In the genomic region with DNA sequence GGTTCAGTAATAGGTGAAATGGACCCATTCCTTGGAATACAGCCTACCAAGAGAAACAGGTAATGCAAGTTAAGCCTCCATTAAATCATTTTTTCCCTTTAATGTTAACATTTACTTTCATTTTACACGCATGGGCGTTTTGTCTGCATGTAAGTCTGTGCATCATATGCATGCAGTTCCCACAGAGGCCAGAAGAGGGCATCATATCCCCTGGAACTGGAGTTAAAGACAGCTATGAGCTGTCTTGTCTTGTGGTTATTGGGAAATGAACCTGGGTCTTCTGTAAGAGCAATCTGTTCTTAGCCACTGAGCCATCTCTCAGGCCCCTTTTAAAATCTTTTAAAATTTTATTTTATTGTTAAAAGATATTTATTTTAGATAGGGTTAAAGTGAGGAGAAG, we compare ENCODE assay signal across 10 mouse cellular contexts. TPM values are rescaled to one million over a fixed set of nuclear protein-coding genes. Genes with fewer than 3 reads are reported as not detected.
DNase-seq lines count a peak whose midpoint lies in the region; ATAC-seq and TF ChIP-seq lines count a peak whose summit lies in the region.
"Had no signal": no experiment of that assay in that cellular context is flagged by ENCODE, and none has a peak within 500 bp of the region (broad histone marks: within the 10 kb centered on the region; RNA-seq: fewer than 3 reads in every experiment).

No protein-coding gene starts in this region.

- 93% methylated on average over 2 of the region's 2 CpGs for WGBS in liver, embryonic 11.5 days

- ATAC-seq in liver, embryonic 11.5 days (replicated peaks; ENCODE audit: low FRiP score): no peak

- H3K4me2 ChIP-seq in liver, embryonic 11.5 days: no peak overlapping the region

- peaks cover 4% of the 10 kb centered on the region; the same call in 1 of the 2 replicates for H3K9me3 ChIP-seq in liver, embryonic 11.5 days (ENCODE audit: control insufficient read depth, low read length)
- no peaks in the 10 kb centered on the region for H3K9me3 ChIP-seq in E14TG2a.4 (ENCODE audit: low read length)

- H3K9ac ChIP-seq in liver, embryonic 11.5 days (ENCODE audit: low read depth, low read length): no peak overlapping the region

- H3K27ac ChIP-seq in liver, embryonic 11.5 days (ENCODE audit: low read depth, low read length): no peak overlapping the region
- no peak overlapping the region for H3K27ac ChIP-seq in cortical plate, adult 2 months (ENCODE audit: insufficient read depth, low read length)
- H3K27ac ChIP-seq: midbrain, embryonic 10.5 days had no signal

- peaks cover 8% of the 10 kb centered on the region for H3K36me3 ChIP-seq in liver, embryonic 11.5 days (ENCODE audit: control insufficient read depth, insufficient read depth, low read length)
- peaks cover 8% of the 10 kb centered on the region for H3K36me3 ChIP-seq in E14TG2a.4 (ENCODE audit: insufficient read depth, low read length)

- H3K4me1 ChIP-seq in liver, embryonic 11.5 days (replicated peaks; ENCODE audit: control insufficient read depth, insufficient read depth, low read length): peaks cover 22% of the 10 kb centered on the region
- H3K4me1 ChIP-seq in E14TG2a.4 (replicated peaks; ENCODE audit: low read depth, low read length): no peaks in the 10 kb centered on the region
- no peaks in the 10 kb centered on the region for H3K4me1 ChIP-seq in cortical plate, adult 2 months (ENCODE audit: control insufficient read depth, insufficient read depth, low read length)
- H3K4me1 ChIP-seq: midbrain, embryonic 10.5 days had no signal

- H3K27me3 ChIP-seq in liver, embryonic 11.5 days (replicated peaks; ENCODE audit: control insufficient read depth, insufficient read depth, low read length): no peaks in the 10 kb centered on the region
- no peaks in the 10 kb centered on the region for H3K27me3 ChIP-seq in E14TG2a.4 (ENCODE audit: insufficient read depth, low read length)

- DNase-seq in adrenal gland, postnatal 36 days: peak; percentile 33 to 40
- DNase-seq in adrenal gland, adult 2 months: no peak
- peak; percentile 40 for DNase-seq in liver
- DNase-seq in liver, embryonic 11.5 days (ENCODE audit: low spot score): no peak
- DNase-seq in neural tube, embryonic 10.5 days (ENCODE audit: extremely low spot score, low spot score): no peak
- DNase-seq in spleen, adult 18-20 months: no peak

- peak; percentile 92 for TF ChIP-seq CTCF in E14TG2a.4 (conservative IDR thresholded peaks at IDR 0.05; ENCODE audit: low read length)
- TF ChIP-seq CTCF in cortical plate, adult 2 months (IDR thresholded peaks at IDR 0.05; ENCODE audit: extremely low read depth, insufficient read depth, low read length): peak; percentile 23; the same call in 1 of the 2 replicates

- H3K4me3 ChIP-seq in liver, embryonic 11.5 days (ENCODE audit: low read depth, low read length): no peak overlapping the region
- no peak overlapping the region for H3K4me3 ChIP-seq in E14TG2a.4 (replicated peaks; ENCODE audit: low read length)
- no peak overlapping the region for H3K4me3 ChIP-seq in cortical plate, adult 2 months (ENCODE audit: insufficient read depth, low read length)
- H3K4me3 ChIP-seq: erythroblast, embryonic 14.5 days; midbrain, embryonic 10.5 days had no signal

- no peak for TF ChIP-seq POLR2A in cortical plate, adult 2 months (IDR thresholded peaks at IDR 0.05; ENCODE audit: extremely low read depth, insufficient read depth, low read length)

RNA-seq across cellular contexts. Expression of gene Ippk, which starts 29.7 kb away (rescaled TPM):
- total RNA-seq in adrenal gland, postnatal 36 days (2021): 10 to 100 TPM; 33.1 to 49.4 TPM
- total RNA-seq in adrenal gland, adult 2 months (2021): 10 to 100 TPM; 27.0 to 38.3 TPM
- polyA plus RNA-seq in adrenal gland, adult 2 months (2012; rRNA removed): 6.8 and 8.4 TPM in 2 replicates
- polyA plus RNA-seq in liver, embryonic 11.5 days (2014; fragmentation: Nextera tagmentation; extraction: Ambion mirVana): 19.0 and 23.7 TPM in 2 replicates
- polyA plus RNA-seq in cortical plate, adult 2 months (2012; rRNA removed): 11.2 and 12.3 TPM in 2 replicates

RNA-seq across cellular contexts. Expression of gene Bicd2, which starts 50.0 kb away (rescaled TPM):
- 10 to 100 TPM; 34.8 to 44.6 TPM for total RNA-seq in adrenal gland, postnatal 36 days (2021)
- 10 to 100 TPM; 34.7 to 43.2 TPM for total RNA-seq in adrenal gland, adult 2 months (2021)
- 25.1 and 25.2 TPM in 2 replicates for polyA plus RNA-seq in adrenal gland, adult 2 months (2012; rRNA removed)
- polyA plus RNA-seq in liver, embryonic 11.5 days (2014; fragmentation: Nextera tagmentation; extraction: Ambion mirVana): 22.6 TPM in 2 replicates
- polyA plus RNA-seq in cortical plate, adult 2 months (2012; rRNA removed): 49.5 and 52.0 TPM in 2 replicates

Comparison
In these comparisons a context has a peak if more than half of its experiments do, and no peak if none do; other contexts are left out.
1. DNase-seq: peak in adrenal gland, postnatal 36 days (2 of 2) and liver (single experiment); none in adrenal gland, adult 2 months (single experiment), liver, embryonic 11.5 days (single experiment), neural tube, embryonic 10.5 days (single experiment) and spleen, adult 18-20 months (0 of 2).